Mouse (Mus musculus): ENCODE measurements around the gene Serinc4. TPM values are rescaled to one million over a fixed set of nuclear protein-coding genes. Genes with fewer than 3 reads are reported as not detected.

Serinc4 gene
- not detected for polyA plus RNA-seq (2014; fragmentation: Illumina TruSeq; extraction: RNeasy Lipid Tissue Mini Kit (QIAGEN cat#74804); ENCODE audit: low read depth, low replicate concordance)

DNA sequence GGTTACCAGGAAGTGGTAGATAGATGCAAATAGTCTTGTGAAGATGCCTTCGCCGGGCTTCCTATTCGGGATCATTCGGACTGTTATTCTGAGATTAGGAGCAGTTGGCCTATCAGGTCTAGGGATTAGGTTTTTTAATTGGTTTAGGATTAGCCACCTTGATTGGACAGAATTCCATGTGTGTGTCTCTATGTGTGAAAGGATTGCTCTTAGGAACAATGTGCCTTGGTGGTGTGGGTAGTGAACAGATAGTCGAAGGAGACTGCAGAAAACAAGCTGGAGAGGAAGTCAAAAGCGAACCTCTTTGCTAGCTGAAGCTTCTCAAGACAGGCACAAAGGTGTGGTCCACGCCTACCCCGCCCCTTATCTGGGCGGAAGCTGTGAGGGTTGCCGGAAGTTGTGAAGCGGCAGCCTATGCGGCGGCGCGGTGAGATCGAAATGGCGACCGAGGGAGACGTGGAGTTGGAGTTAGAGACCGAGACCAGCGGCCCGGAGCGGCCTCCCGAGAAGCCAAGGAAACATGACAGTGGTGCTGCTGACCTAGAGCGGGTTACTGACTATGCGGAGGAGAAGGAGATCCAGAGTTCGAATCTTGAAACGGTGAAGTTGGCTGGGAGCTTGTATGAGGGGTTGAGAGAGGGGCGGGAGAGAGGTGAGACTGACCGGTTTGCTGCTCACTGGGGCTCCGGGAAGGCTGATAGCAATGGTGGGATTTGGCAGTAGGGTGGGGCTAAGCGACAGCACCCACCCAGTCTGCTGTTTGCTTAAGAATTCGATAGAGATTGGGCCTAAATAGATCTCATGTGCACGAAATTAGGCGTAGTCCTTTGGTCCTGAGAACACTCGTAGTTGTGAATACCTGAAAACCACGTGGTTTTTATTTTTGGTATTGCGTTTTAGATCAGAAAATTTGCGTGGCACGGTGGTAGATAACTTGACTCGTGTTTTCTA lies at the start of gene Serinc4:
TSS of gene Serinc4 (minus strand) at position 90 of the 951 bp plus-strand sequence.

DNA sequence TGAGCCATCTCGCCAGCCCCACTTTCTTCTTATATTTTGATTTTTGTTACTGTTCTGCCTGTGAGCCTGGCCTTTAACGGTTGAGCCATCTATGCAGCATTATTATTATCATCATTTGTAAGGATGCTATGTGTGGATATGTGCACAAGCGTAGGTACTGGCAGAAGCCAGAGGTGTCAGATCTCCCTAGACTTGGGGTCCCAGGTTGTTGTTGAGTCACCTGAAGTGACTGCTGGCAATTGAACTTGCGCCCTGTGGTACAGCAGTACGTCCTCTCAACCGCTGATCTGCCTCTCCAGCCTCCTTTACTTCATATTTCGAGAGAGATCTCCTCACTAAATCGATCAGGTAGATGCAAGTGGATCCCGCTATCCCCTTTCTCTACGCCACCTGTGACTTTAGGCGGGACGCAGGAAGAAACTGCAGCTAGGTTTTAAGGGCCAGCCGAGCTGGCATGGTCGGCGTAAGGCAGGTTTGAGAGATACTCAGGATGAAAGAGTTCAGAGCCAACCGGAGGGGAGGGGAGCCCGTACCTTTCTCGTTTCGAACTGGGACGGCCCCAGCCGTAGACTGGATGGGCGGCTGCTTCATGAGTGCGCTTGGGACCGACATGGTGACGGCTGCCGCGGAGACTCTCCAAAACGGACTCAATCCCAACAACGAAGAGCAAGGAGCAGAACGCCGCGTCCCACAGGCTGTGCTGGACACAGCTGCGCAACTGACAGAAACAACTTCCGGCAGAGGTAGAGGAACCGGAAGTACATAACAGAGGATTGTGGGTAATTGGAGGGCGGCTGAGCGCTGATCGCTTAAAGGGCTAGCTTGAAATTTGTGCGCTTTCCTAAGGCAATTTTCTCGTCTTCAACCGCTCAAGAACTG lies 17.0 kb upstream of the Serinc4 start, which contains the start of gene Mfap1b:
TSS of gene Mfap1b (minus strand) at position 767 of the 879 bp plus-strand sequence.

DNA sequence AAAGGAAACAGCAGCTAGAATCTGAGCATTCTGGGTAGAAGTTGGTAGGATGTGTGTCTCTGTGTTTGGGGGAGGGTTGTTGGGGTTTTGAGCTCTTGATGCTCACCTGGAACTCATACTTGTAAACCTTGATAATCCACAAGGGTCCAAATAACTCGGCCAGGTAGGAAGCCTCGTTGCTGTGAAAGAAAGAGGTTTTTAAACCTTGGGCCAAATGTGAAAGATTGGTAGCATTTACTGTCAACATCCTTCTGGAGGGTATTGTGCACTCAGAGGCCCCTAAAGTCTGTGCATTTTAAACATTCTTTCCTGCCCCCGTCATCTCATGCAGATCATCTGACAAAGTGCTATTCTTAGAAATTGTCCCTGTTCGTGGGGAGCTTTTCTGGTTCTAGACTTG lies 3.6 kb downstream of the Serinc4 start, which contains the start of gene Hypk:
TSS of gene Hypk (plus strand) at position 301 of the 400 bp plus-strand sequence.

DNA sequence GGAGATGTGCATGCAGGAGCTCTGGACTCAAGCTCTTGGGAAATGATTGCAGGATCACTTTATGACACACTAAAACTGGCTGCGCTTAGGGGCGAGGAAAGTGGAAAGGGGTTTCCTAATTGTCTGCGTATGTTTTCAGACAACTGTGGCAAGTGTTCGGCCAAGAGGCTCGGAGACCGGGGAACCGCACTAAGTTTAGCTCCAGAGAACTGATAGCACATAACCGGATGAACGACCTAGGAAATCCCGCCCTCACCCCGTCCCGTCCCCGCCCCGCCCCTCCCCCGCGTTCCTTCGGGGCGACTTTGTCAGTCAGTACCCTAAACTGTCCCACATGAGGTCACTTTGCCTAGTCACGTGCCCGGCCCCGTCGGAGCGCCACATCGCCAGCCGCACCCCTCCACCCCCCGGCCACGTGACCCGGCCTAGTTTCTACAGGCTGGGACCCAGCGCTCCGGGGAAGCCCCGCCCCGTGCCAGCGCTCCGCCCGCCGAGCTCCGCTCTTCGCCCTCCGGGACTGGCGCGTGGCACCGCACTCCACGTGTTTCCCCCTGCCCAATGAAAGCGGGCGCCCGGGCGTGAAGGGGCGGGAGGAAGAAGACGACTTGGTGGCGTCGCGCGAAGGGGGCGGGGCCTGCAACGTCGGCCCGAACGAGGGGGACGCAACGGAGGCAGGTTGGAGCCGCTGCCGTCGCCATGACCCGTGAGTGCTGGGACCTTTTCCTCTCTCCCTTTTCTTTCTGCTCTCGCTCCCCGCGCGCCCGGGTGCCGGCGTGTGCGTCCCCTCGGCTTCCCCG lies 7.6 kb downstream of the Serinc4 start, which contains the start of gene Serf2:
TSS of gene Serf2 (plus strand) at position 457 of the 797 bp plus-strand sequence.

DNA sequence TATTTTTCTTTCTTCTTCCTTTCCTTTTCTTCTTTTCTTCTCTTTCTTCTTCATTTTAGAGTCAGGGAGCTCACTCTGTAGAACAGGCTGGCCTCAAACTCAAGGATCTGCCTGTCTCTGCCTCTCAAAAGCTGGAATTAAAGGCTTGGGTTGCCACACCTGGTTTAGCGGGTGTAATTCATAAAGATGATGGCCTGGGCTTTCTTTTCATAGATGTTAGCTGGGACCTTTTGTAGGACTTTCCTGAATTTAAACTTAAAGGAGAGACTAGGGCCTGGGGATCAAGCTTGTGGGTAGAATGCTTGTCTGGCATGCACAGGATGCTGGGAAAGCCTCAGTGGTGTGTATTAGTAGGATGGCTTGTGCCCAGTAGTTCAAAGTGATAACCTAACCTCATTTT lies 12.4 kb downstream of the Serinc4 start, which contains the start of gene Ell3:
TSS of gene Ell3 (minus strand) at position 101 of the 400 bp plus-strand sequence.

DNA sequence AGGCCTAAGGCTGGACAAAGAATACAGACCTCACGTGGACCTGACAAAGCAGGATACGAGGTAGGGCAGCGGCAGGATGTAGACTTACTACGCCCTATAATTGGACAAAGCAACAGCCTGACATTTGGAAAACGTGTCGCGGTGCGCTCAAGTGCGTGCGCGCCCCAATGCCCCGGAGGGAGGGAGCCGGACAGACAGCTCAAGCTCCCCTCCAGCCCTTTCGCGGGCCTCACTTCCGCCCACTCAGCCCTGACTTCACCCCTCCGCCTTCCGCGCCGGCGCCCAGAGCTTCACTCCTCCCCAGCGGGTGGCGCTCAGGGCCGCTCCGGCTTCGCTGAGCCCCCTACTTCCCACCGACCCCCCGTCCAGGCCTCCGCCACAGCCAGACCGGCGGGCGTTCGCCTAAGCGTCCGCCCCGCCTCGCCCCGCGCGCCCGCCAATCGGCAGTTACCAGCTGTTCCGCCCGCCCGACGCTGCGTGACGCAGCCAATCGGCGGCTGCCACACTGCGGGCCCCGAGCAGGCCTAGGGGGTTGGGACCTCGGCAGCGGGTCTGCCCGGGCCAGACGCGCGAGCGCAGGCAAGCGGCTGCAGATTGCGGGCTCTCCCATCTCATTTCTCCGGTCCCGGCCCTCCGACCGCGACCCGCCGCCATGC lies 43.1 kb downstream of the Serinc4 start, which contains the start of the genes Pdia3 and Catsper2:
TSS of gene Pdia3 (plus strand) at position 389 of the 656 bp plus-strand sequence.
TSS of gene Catsper2 (minus strand) at position 406 of the 656 bp plus-strand sequence.

Other genes with a start within 250 kb of the Serinc4 start
- 25.2 TPM for gene Trp53bp1, start 185.4 kb downstream of the Serinc4 start, polyA plus RNA-seq (2014; fragmentation: Illumina TruSeq; extraction: RNeasy Lipid Tissue Mini Kit (QIAGEN cat#74804); ENCODE audit: low read depth, low replicate concordance)
- gene Map1a, start 167.2 kb downstream of the Serinc4 start, polyA plus RNA-seq (2014; fragmentation: Illumina TruSeq; extraction: RNeasy Lipid Tissue Mini Kit (QIAGEN cat#74804); ENCODE audit: low read depth, low replicate concordance): 1.2 TPM
- gene Ppip5k1, start 101.4 kb downstream of the Serinc4 start, polyA plus RNA-seq (2014; fragmentation: Illumina TruSeq; extraction: RNeasy Lipid Tissue Mini Kit (QIAGEN cat#74804); ENCODE audit: low read depth, low replicate concordance): 9.6 TPM
- gene Ckmt1, start 99.1 kb downstream of the Serinc4 start, polyA plus RNA-seq (2014; fragmentation: Illumina TruSeq; extraction: RNeasy Lipid Tissue Mini Kit (QIAGEN cat#74804); ENCODE audit: low read depth, low replicate concordance): 1.8 TPM
- not detected for gene Strc, start 69.6 kb downstream of the Serinc4 start, polyA plus RNA-seq (2014; fragmentation: Illumina TruSeq; extraction: RNeasy Lipid Tissue Mini Kit (QIAGEN cat#74804); ENCODE audit: low read depth, low replicate concordance)
- gene Pdia3, start 43.0 kb downstream of the Serinc4 start, polyA plus RNA-seq (2014; fragmentation: Illumina TruSeq; extraction: RNeasy Lipid Tissue Mini Kit (QIAGEN cat#74804); ENCODE audit: low read depth, low replicate concordance): 1,612 TPM
- 1.4 TPM for gene Catsper2, start 43.0 kb downstream of the Serinc4 start, polyA plus RNA-seq (2014; fragmentation: Illumina TruSeq; extraction: RNeasy Lipid Tissue Mini Kit (QIAGEN cat#74804); ENCODE audit: low read depth, low replicate concordance)
- 0.82 TPM for gene Ell3, start 12.5 kb downstream of the Serinc4 start, polyA plus RNA-seq (2014; fragmentation: Illumina TruSeq; extraction: RNeasy Lipid Tissue Mini Kit (QIAGEN cat#74804); ENCODE audit: low read depth, low replicate concordance)
- 98.5 TPM for gene Serf2, start 7.6 kb downstream of the Serinc4 start, polyA plus RNA-seq (2014; fragmentation: Illumina TruSeq; extraction: RNeasy Lipid Tissue Mini Kit (QIAGEN cat#74804); ENCODE audit: low read depth, low replicate concordance)
- gene Hypk, start 3.5 kb downstream of the Serinc4 start, polyA plus RNA-seq (2014; fragmentation: Illumina TruSeq; extraction: RNeasy Lipid Tissue Mini Kit (QIAGEN cat#74804); ENCODE audit: low read depth, low replicate concordance): 45.5 TPM
- gene Mfap1b, start 17.3 kb upstream of the Serinc4 start, polyA plus RNA-seq (2014; fragmentation: Illumina TruSeq; extraction: RNeasy Lipid Tissue Mini Kit (QIAGEN cat#74804); ENCODE audit: low read depth, low replicate concordance): 80.1 TPM
- gene Mfap1a, start 49.9 kb upstream of the Serinc4 start, polyA plus RNA-seq (2014; fragmentation: Illumina TruSeq; extraction: RNeasy Lipid Tissue Mini Kit (QIAGEN cat#74804); ENCODE audit: low read depth, low replicate concordance): 93.0 TPM
- 6.3 TPM for gene Wdr76, start 49.9 kb upstream of the Serinc4 start, polyA plus RNA-seq (2014; fragmentation: Illumina TruSeq; extraction: RNeasy Lipid Tissue Mini Kit (QIAGEN cat#74804); ENCODE audit: low read depth, low replicate concordance)